Mouse (Mus musculus) B cell, adult 62 days (primary cell): Measurements from ENCODE around the gene Apol10a. TPM values are rescaled to one million over a fixed set of nuclear protein-coding genes. Genes with fewer than 3 reads are reported as not detected.

Experiments used
- total RNA-seq: library from RNA; stranded (reverse); gene quantifications from 4 replicates; pipeline ENCODE4 v1.2.4, GENCODE M21; 2023

Gene Apol10a
- total RNA-seq: not detected in 4 replicates

DNA sequence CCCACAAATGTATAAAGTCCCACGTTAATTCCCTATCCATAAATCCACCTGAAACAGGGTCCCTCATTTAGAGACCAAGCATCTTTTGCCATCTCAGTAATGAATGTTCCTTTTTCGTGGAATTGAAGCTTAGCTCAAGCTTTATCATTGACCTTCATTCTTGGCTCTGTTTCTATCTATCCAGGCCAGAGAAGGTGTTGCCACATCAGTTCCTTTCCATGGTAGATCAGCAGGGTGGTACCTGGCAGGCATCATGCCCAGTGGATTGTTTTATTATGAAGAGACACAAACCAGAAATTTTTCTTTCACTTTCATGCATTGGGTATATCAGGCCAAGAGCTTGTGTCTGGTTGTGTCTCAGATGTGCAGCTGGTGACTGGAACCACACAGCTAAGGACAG is at the start of gene Apol10a:
Gene Apol10a (plus strand): TSS at position 355 of the 400 bp plus-strand sequence.

DNA sequence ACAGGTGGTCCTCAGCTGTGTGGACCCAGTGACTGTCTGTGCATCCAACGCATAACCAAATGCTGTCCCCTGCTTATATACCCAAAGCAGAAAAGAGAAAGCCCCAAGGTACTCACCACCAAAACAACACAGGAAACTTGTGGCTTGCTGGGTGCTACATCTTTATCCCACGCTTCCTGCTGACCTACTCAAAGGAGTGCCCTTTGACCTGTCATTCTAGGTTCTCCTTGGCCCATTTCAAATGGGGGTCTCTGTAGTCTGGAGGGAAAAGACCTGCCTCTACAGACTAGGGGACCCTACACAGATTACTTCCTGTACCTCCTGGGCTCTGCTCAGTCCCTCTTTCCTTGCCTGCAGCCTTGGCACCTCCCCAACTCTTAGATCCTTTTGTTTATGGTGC is 29.5 kb upstream of the Apol10a start, which contains the start of gene Apol7b:
Gene Apol7b (minus strand): TSS at position 101 of the 400 bp plus-strand sequence.

DNA sequence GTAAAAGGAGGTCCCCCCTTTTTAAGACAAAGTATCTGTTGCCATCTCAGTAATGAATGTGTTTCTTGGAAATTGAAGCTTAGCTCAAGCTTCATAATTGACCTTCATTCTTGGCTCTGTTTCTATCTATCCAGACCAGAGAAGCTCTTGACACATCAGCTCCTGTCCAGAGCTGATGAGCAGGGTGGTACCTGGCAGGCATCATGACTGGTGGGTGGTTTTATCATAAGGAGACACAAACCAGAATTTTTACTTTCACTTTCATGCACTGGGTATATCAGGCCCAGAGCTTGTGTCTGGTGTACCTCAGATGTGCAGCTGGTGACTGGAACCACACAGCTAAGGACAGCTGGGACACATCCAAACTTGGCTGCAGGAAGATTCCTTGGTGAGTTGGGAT is 31.1 kb downstream of the Apol10a start, which contains the start of gene Apol11a:
Gene Apol11a (plus strand): TSS at position 306 of the 400 bp plus-strand sequence.

DNA sequence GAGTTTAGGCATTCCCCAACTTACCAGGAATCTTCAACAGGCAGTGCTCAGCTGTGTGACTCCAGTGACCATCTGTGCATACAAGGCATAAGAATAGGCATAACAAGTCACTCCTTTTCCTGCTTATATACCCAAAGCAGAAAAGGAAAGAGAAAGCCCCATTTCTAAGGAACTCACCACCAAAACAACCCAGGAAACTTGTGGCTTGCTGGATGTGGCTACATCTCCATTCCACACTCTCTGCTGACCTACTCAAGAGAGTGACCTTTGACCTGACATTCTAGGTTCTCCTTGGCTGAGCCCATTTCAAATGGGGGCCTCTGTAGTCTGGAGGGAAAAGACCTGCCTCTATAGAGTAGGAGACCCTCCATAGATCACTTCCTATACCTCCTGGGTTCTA is 56.4 kb downstream of the Apol10a start, which contains the start of gene Apol7c:
Gene Apol7c (minus strand): TSS at position 101 of the 400 bp plus-strand sequence.

Other genes with a start within 250 kb of the Apol10a start
- gene Rbfox2, start 170.0 kb upstream of the Apol10a start, total RNA-seq: 0.09 TPM in 1 of 4 replicates, not detected in the others
- gene Apol7a, start 77.9 kb upstream of the Apol10a start, total RNA-seq: not detected in 4 replicates
- gene Apol9a, start 65.9 kb upstream of the Apol10a start, total RNA-seq: not detected in 4 replicates
- gene Apol7b, start 29.6 kb upstream of the Apol10a start, total RNA-seq: not detected in 4 replicates
- not detected in 4 replicates for gene Apol11a, start 31.2 kb downstream of the Apol10a start, total RNA-seq
- 0.27 to 1.9 TPM (median 0.90 TPM) in 4 replicates for gene Apol7c, start 56.3 kb downstream of the Apol10a start, total RNA-seq
- not detected in 4 replicates for gene 1700025B11Rik, start 84.8 kb downstream of the Apol10a start, total RNA-seq
- gene Apol10b, start 119.1 kb downstream of the Apol10a start, total RNA-seq: not detected in 4 replicates
- gene Gm36245, start 122.2 kb downstream of the Apol10a start, total RNA-seq: not detected in 4 replicates
- gene Apol11b, start 166.2 kb downstream of the Apol10a start, total RNA-seq: not detected in 4 replicates
- gene Apol7e, start 221.8 kb downstream of the Apol10a start, total RNA-seq: 0.26 TPM in 1 of 4 replicates, not detected in the others